Mouse (Mus musculus) erythroblast, embryonic 14.5 days (primary cell): ENCODE measurements around the gene Ifna12. TPM values are rescaled to one million over a fixed set of nuclear protein-coding genes. Genes with fewer than 3 reads are reported as not detected.
"Not testable (repeated sequence)": the region's sequence is repeated elsewhere in the genome, so short reads cannot be mapped to it uniquely, and the experiment has no call there.

Experiments used
- H3K27me3 ChIP-seq: 2 replicates; pipeline ENCODE4 v1.6.1; 2012; ENCODE audit warnings: inconsistent platforms; ENCODE audit not compliant: control insufficient read depth
- H3K36me3 ChIP-seq: 2 replicates; pipeline ENCODE4 v1.6.1; 2012; ENCODE audit warnings: mild to moderate bottlenecking, inconsistent platforms; ENCODE audit not compliant: control insufficient read depth
- H3K4me1 ChIP-seq: 2 replicates; pipeline ENCODE4 v1.6.1; 2012; ENCODE audit warnings: inconsistent platforms; ENCODE audit not compliant: control insufficient read depth
- H3K4me3 ChIP-seq: replicated peaks from 2 replicates; pipeline ENCODE3; 2012; ENCODE audit warnings: moderate library complexity, mild to moderate bottlenecking, inconsistent platforms
- H3K9me3 ChIP-seq: 2 replicates; pipeline ENCODE4 v1.6.1; 2012; ENCODE audit warnings: low read length, inconsistent platforms, mixed read lengths; ENCODE audit not compliant: control insufficient read depth
- GATA1 ChIP-seq: IDR thresholded peaks from 2 replicates; pipeline ENCODE4 v1.6.1; 2012; ENCODE audit warnings: low read length, inconsistent platforms, mixed read lengths
- TAL1 ChIP-seq: IDR thresholded peaks from 3 replicates; pipeline ENCODE4 v1.6.1; 2012; ENCODE audit warnings: low read length, inconsistent platforms, mixed read lengths
- polyA plus RNA-seq: library from polyadenylated mRNA; stranded (reverse); fragments of >175 nt; gene quantifications from 2 replicates; pipeline ENCODE4 v1.2.3, GENCODE M21; 2012

The Ifna12 gene
- polyA plus RNA-seq, result not detected in 2 replicates

GRCm38 (mm10) chr4:88603276-88603675, at the start of gene Ifna12:
Gene Ifna12, minus strand, starts transcription at chr4:88603376.
- TF ChIP-seq TAL1 (no peak), GATA1 (no peak)
- Histone ChIP-seq H3K4me3 (no peak within 1 kb of the TSS), H3K4me1 (no peaks in the 10 kb centered on the region), H3K36me3 (no peaks in the 10 kb centered on the region), H3K9me3 (no peaks in the 10 kb centered on the region), H3K27me3 (no peaks in the 10 kb centered on the region)

GRCm38 (mm10) chr4:88644359-88644758, 41.2 kb upstream of the Ifna12 start, which contains the start of gene Ifna13:
Gene Ifna13, minus strand, starts transcription at chr4:88644459.
- Histone ChIP-seq H3K4me1 (no peaks in the 10 kb centered on the region), H3K36me3 (no peaks in the 10 kb centered on the region), H3K27me3 (no peaks in the 10 kb centered on the region), H3K4me3 (no peak within 1 kb of the TSS), H3K9me3 (peaks cover 8% of the 10 kb centered on the region; the same call in 1 of the 2 replicates)
- TF ChIP-seq TAL1 (no peak), GATA1 (no peak)

- Histone ChIP-seq H3K9me3 (peaks cover 8% of the 10 kb centered on the region; the same call in 1 of the 2 replicates), H3K36me3 (no peaks in the 10 kb centered on the region), H3K4me1 (no peaks in the 10 kb centered on the region)
These were observed 39.4 kb upstream of the Ifna12 start for GRCm38 (mm10) chr4:88642526-88642925.

GRCm38 (mm10) chr4:88641077-88641831, 38.1 kb upstream of the Ifna12 start:
- no peak for TF ChIP-seq TAL1
- TF ChIP-seq GATA1, result no peak
- H3K27me3 ChIP-seq, result no peaks in the 10 kb centered on the region
- H3K9me3 ChIP-seq, result peaks cover 8% of the 10 kb centered on the region; the same call in 1 of the 2 replicates
- no peaks in the 10 kb centered on the region for H3K36me3 ChIP-seq
- H3K4me1 ChIP-seq, result no peaks in the 10 kb centered on the region
- peak overlapping the region; percentile 42 for H3K4me3 ChIP-seq

More at GRCm38 (mm10) chr4:88642526-88642925, 39.4 kb upstream of the Ifna12 start:
- H3K27me3 ChIP-seq, result no peaks in the 10 kb centered on the region
- TF ChIP-seq TAL1 (no peak), GATA1 (no peak)
- no peak overlapping the region for H3K4me3 ChIP-seq

GRCm38 (mm10) chr4:88640704-88641076, 37.5 kb upstream of the Ifna12 start:
- Histone ChIP-seq H3K36me3 (no peaks in the 10 kb centered on the region), H3K4me3 (peak overlapping the region; percentile 42)
- TF ChIP-seq GATA1 (no peak), TAL1 (no peak)

GRCm38 (mm10) chr4:88634311-88634710, 31.1 kb upstream of the Ifna12 start, which contains the start of gene C87499:
Gene C87499, minus strand, starts transcription at chr4:88634411.
- Histone ChIP-seq H3K4me3 (no peak within 1 kb of the TSS), H3K4me1 (no peaks in the 10 kb centered on the region), H3K27me3 (no peaks in the 10 kb centered on the region), H3K9me3 (no peaks in the 10 kb centered on the region), H3K36me3 (no peaks in the 10 kb centered on the region)
- TF ChIP-seq TAL1 (no peak), GATA1 (no peak)

More at GRCm38 (mm10) chr4:88640704-88641076, 37.5 kb upstream of the Ifna12 start:
- Histone ChIP-seq H3K4me1 (no peaks in the 10 kb centered on the region), H3K9me3 (peaks cover 8% of the 10 kb centered on the region; the same call in 1 of the 2 replicates), H3K27me3 (no peaks in the 10 kb centered on the region)

- Histone ChIP-seq H3K27me3 (no peaks in the 10 kb centered on the region), H3K36me3 (no peaks in the 10 kb centered on the region), H3K9me3 (no peaks in the 10 kb centered on the region), H3K4me1 (no peaks in the 10 kb centered on the region), H3K4me3 (no peak within 1 kb of the TSS)
- TF ChIP-seq TAL1, result no peak
These were observed 10.9 kb downstream of the Ifna12 start, which contains the start of gene Ifna9 for GRCm38 (mm10) chr4:88592285-88592684. Gene Ifna9, minus strand, starts transcription at chr4:88592385.

- Histone ChIP-seq H3K4me3 (no peak within 1 kb of the TSS), H3K36me3 (no peaks in the 10 kb centered on the region), H3K4me1 (no peaks in the 10 kb centered on the region), H3K27me3 (no peaks in the 10 kb centered on the region), H3K9me3 (no peaks in the 10 kb centered on the region)
- no peak for TF ChIP-seq GATA1
- TF ChIP-seq TAL1, result no peak
These were observed 31.5 kb downstream of the Ifna12 start, which contains the start of gene Ifna14 for GRCm38 (mm10) chr4:88571698-88572097. Gene Ifna14, minus strand, starts transcription at chr4:88571798.

- Histone ChIP-seq H3K4me1 (no peaks in the 10 kb centered on the region), H3K4me3 (no peak overlapping the region), H3K36me3 (no peaks in the 10 kb centered on the region), H3K9me3 (no peaks in the 10 kb centered on the region), H3K27me3 (no peaks in the 10 kb centered on the region)
- TF ChIP-seq TAL1 (no peak), GATA1 (no peak)
These were observed 41.4 kb downstream of the Ifna12 start for GRCm38 (mm10) chr4:88561791-88562190.

GRCm38 (mm10) chr4:88558145-88558544, 45.0 kb downstream of the Ifna12 start, which contains the start of gene Ifna15:
Gene Ifna15, minus strand, starts transcription at chr4:88558245.
- not testable (repeated sequence) for H3K4me1 ChIP-seq, H3K4me3 ChIP-seq

More at GRCm38 (mm10) chr4:88558145-88558544, 45.0 kb downstream of the Ifna12 start, which contains the start of gene Ifna15:
- H3K9me3 ChIP-seq, H3K36me3 ChIP-seq, H3K27me3 ChIP-seq: not testable (repeated sequence)
